Mouse (Mus musculus) subcutaneous adipose tissue, adult 2 months (tissue): ENCODE results near the gene Dnajc4. TPM values are rescaled to one million over a fixed set of nuclear protein-coding genes. Genes with fewer than 3 reads are reported as not detected.

Experiments used
- polyA plus RNA-seq: library from polyadenylated mRNA; depleted of rRNA; stranded (reverse); fragments of >200 nt; gene quantifications from 2 replicates; pipeline ENCODE4 v1.2.3, GENCODE M21; 2012; ENCODE audit warnings: low replicate concordance; rRNA removed

Dnajc4 gene
- polyA plus RNA-seq: 62.4 and 78.9 TPM in 2 replicates

GRCm38 (mm10) chr19:6992011-6992858 is at the start of gene Dnajc4:
Gene Dnajc4, minus strand, starts transcription at chr19:6992572.

GRCm38 (mm10) chr19:7039841-7040636 is 47.7 kb upstream of the Dnajc4 start, which contains the start of gene Stip1:
Gene Stip1, minus strand, starts transcription at chr19:7039967.

GRCm38 (mm10) chr19:7019191-7019590 is 26.8 kb upstream of the Dnajc4 start, which contains the start of gene Fermt3:
Gene Fermt3, minus strand, starts transcription at chr19:7019469.

GRCm38 (mm10) chr19:6996006-6996405 is 3.6 kb upstream of the Dnajc4 start, which contains the start of the genes Nudt22 and Trpt1:
Gene Nudt22, minus strand, starts transcription at chr19:6996117.
Gene Trpt1, plus strand, starts transcription at chr19:6996131.

GRCm38 (mm10) chr19:6987061-6987903 is 5.1 kb downstream of the Dnajc4 start, which contains the start of gene Vegfb:
Gene Vegfb, minus strand, starts transcription at chr19:6987651.

GRCm38 (mm10) chr19:6980381-6981093 is 11.8 kb downstream of the Dnajc4 start, which contains the start of gene Fkbp2:
Gene Fkbp2, minus strand, starts transcription at chr19:6980501.

GRCm38 (mm10) chr19:6975537-6976521 is 16.5 kb downstream of the Dnajc4 start, which contains the start of gene Plcb3:
Gene Plcb3, minus strand, starts transcription at chr19:6976470.

GRCm38 (mm10) chr19:6974211-6975205 is 17.9 kb downstream of the Dnajc4 start, which contains the start of gene Ppp1r14b:
Gene Ppp1r14b, plus strand, starts transcription at chr19:6974968.

GRCm38 (mm10) chr19:6942249-6942691 is 50.1 kb downstream of the Dnajc4 start, which contains the start of gene Gpr137:
Gene Gpr137, minus strand, starts transcription at chr19:6942480.

GRCm38 (mm10) chr19:6941372-6942248 is 50.8 kb downstream of the Dnajc4 start, which contains the start of gene Bad:
Gene Bad, plus strand, starts transcription at chr19:6941861.

Other genes starting within 250 kb of the Dnajc4 start
- 35.7 and 47.9 TPM in 2 replicates for gene Rps6ka4, start 151.9 kb downstream of the Dnajc4 start, polyA plus RNA-seq
- 3.9 and 11.2 TPM in 2 replicates for gene Ccdc88b, start 134.4 kb downstream of the Dnajc4 start, polyA plus RNA-seq
- gene Trmt112, start 82.9 kb downstream of the Dnajc4 start, polyA plus RNA-seq: 91.6 and 154 TPM in 2 replicates
- gene Prdx5, start 82.5 kb downstream of the Dnajc4 start, polyA plus RNA-seq: 149 and 307 TPM in 2 replicates
- gene Esrra, start 70.8 kb downstream of the Dnajc4 start, polyA plus RNA-seq: 52.6 and 64.4 TPM in 2 replicates
- gene Catsperz, start 67.2 kb downstream of the Dnajc4 start, polyA plus RNA-seq: 0.11 and 2.8 TPM in 2 replicates
- 0.50 TPM in 1 of 2 replicates, not detected in the other for gene Kcnk4, start 58.1 kb downstream of the Dnajc4 start, polyA plus RNA-seq
- gene Bad, start 50.7 kb downstream of the Dnajc4 start, polyA plus RNA-seq: 80.9 and 93.8 TPM in 2 replicates
- 85.5 and 94.5 TPM in 2 replicates for gene Gpr137, start 50.1 kb downstream of the Dnajc4 start, polyA plus RNA-seq
- 90.2 and 135 TPM in 2 replicates for gene Ppp1r14b, start 17.6 kb downstream of the Dnajc4 start, polyA plus RNA-seq
- gene Plcb3, start 16.1 kb downstream of the Dnajc4 start, polyA plus RNA-seq: 70.5 and 107 TPM in 2 replicates
- gene Fkbp2, start 12.1 kb downstream of the Dnajc4 start, polyA plus RNA-seq: 50.8 and 52.3 TPM in 2 replicates
- gene Vegfb, start 4.9 kb downstream of the Dnajc4 start, polyA plus RNA-seq: 80.4 and 191 TPM in 2 replicates
- gene Nudt22, start 3.5 kb upstream of the Dnajc4 start, polyA plus RNA-seq: 33.0 and 41.1 TPM in 2 replicates
- gene Trpt1, start 3.6 kb upstream of the Dnajc4 start, polyA plus RNA-seq: 17.9 and 28.2 TPM in 2 replicates
- gene Fermt3, start 26.9 kb upstream of the Dnajc4 start, polyA plus RNA-seq: 15.6 and 20.8 TPM in 2 replicates
- gene Stip1, start 47.4 kb upstream of the Dnajc4 start, polyA plus RNA-seq: 43.5 and 72.9 TPM in 2 replicates
- gene Macrod1, start 64.2 kb upstream of the Dnajc4 start, polyA plus RNA-seq: 29.4 and 43.1 TPM in 2 replicates
- gene Flrt1, start 113.2 kb upstream of the Dnajc4 start, polyA plus RNA-seq: 0.29 and 3.7 TPM in 2 replicates
- 104 and 133 TPM in 2 replicates for gene Otub1, start 213.7 kb upstream of the Dnajc4 start, polyA plus RNA-seq
- gene Cox8a, start 225.0 kb upstream of the Dnajc4 start, polyA plus RNA-seq: 1,853 and 2,406 TPM in 2 replicates
- gene Naa40, start 248.6 kb upstream of the Dnajc4 start, polyA plus RNA-seq: 22.4 and 33.9 TPM in 2 replicates